Mouse (Mus musculus) lung, embryonic 14.5 days (tissue): ENCODE results near the gene Cyb561d1. TPM values are rescaled to one million over a fixed set of nuclear protein-coding genes. Genes with fewer than 3 reads are reported as not detected.

Experiments
- ATAC-seq: fragments of 200-750 bp; cut with Nextera tagmentation; 2 replicates; pipeline ENCODE4 v1.8.0; 2017; ENCODE audit warnings: mild to moderate bottlenecking, moderate TSS enrichment, moderate library complexity; ENCODE audit not compliant: insufficient read depth
- DNase-seq: peaks from one replicate; pipeline ENCODE4 v3.0.0-alpha.2; 2015
- H3K27ac ChIP-seq: fragments of 300-500 bp; sonication (generic); 2 replicates; pipeline ENCODE4 v1.5.1; 2014; ENCODE audit warnings: low read depth, mild to moderate bottlenecking, moderate library complexity
- H3K27me3 ChIP-seq: fragments of 300-500 bp; sonication (generic); 2 replicates; pipeline ENCODE4 v1.6.1; 2014; ENCODE audit warnings: low read length, control low read depth; ENCODE audit not compliant: insufficient read depth
- H3K36me3 ChIP-seq: fragments of 300-500 bp; sonication (generic); 2 replicates; pipeline ENCODE4 v1.6.1; 2014; ENCODE audit warnings: control low read depth; ENCODE audit not compliant: insufficient read depth
- H3K4me1 ChIP-seq: fragments of 300-500 bp; sonication (generic); 2 replicates; pipeline ENCODE4 v1.6.1; 2014; ENCODE audit warnings: antibody characterized with exemption, control low read depth; ENCODE audit not compliant: insufficient read depth
- H3K4me2 ChIP-seq: fragments of 300-500 bp; sonication (generic); 2 replicates; pipeline ENCODE4 v1.6.1; 2014; ENCODE audit warnings: mild to moderate bottlenecking
- H3K4me3 ChIP-seq: fragments of 300-500 bp; sonication (generic); 2 replicates; pipeline ENCODE4 v1.5.1; 2014; ENCODE audit warnings: low read depth, low read length
- H3K9ac ChIP-seq: fragments of 300-500 bp; sonication (generic); 2 replicates; pipeline ENCODE4 v1.6.1; 2014
- H3K9me3 ChIP-seq: fragments of 300-500 bp; sonication (generic); 2 replicates; pipeline ENCODE4 v1.6.1; 2016; ENCODE audit warnings: low read depth, low read length, control low read depth
- CTCF ChIP-seq: IDR thresholded peaks from 2 replicates; pipeline ENCODE4 v1.5.1; 2016; ENCODE audit warnings: antibody characterized with exemption, low read depth
- WGBS: fragments of 180-500 bp; shearing (Covaris S2); extraction: QIAGEN DNeasy Blood & Tissue Kit; methylation state at CpG from one replicate; pipeline ENCODE4 v1.1.7; 2014; 5-methylcytosine and 5-hydroxymethylcytosine counted together
- polyA plus RNA-seq: library from polyadenylated mRNA; unstranded; fragments of >200 nt; fragmentation: Nextera tagmentation; extraction: Ambion mirVana; gene quantifications from 2 replicates; pipeline ENCODE4 v1.2.1, GENCODE M21; 2014

Cyb561d1 gene
- polyA plus RNA-seq, 1 experiment from 2014 or later, result 2.0 TPM

DNA sequence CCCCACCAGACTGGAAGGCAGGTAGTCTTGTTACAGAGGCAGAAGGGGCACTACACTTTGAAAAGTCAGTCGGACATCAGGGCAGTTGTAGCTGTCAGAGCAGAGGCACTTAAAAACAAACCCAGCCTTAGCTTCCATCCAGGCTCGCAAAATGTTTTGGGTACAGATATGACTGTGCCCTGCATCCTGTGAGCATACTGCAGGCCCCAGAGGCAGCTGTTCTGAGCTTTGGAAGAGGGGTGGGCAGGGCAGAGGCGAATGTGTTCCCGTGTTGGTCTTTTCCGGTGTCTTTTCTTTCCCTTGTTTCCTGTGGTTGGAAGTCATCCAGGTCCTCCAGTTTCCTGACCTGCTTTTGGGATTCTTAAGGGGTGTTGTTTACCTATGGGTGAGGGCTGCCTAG, 11.1 kb downstream of the Cyb561d1 start:
- TF ChIP-seq CTCF, result no peak
- peak overlapping the region; percentile 33; the same call in 1 of the 2 replicates for H3K4me2 ChIP-seq

DNA sequence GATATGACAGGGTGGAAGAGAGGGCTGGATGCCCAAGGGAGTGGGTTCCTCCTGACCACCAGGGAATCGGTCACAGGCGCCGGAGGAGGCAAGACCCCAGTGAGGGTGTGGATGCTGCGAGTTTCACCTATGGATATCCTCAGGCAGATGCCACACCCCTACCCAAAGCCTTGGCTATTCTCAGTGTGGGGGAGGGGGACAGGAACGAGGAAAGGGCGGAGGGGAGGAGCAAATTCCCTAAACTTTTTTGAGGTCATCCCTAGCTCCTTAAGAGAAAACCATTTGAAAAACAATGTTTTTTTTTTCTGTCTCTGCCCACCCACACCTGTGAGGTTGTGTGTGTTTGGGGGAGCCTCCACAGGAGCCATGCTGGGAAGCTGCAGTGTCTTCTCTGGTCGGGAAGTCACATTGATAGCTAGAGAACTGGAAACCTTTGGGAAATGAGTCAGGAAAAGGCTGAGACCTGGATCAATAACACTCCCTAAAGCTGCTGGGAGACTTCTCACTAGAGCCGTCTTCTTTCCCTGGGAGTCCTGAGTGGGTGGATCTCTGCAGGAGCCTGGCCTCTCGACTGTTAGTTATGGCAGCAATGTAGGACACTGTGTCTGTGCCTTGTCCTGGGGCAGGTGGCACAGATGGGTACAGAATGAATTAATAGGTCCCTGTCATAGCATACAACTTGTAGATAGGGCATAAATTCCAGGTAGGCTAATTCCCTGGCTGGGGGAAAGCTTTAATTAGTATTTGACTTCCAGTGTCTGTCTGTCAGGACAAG, 12.1 kb downstream of the Cyb561d1 start:
- ATAC-seq, result no peak
- no peak overlapping the region for H3K9ac ChIP-seq
- no peak for DNase-seq
- H3K36me3 ChIP-seq, result no peaks in the 10 kb centered on the region
- TF ChIP-seq CTCF, result no peak
- H3K4me2 ChIP-seq, result no peak overlapping the region
- peaks cover 21% of the 10 kb centered on the region for H3K27me3 ChIP-seq
- H3K4me3 ChIP-seq, result no peak overlapping the region
- H3K27ac ChIP-seq, result no peak overlapping the region
- 66% methylated on average over 9 of the region's 9 CpGs for WGBS
- no peaks in the 10 kb centered on the region for H3K9me3 ChIP-seq
- peaks cover 2% of the 10 kb centered on the region; the same call in 1 of the 2 replicates for H3K4me1 ChIP-seq

More for the DNA sequence above, 11.1 kb downstream of the Cyb561d1 start:
- no peaks in the 10 kb centered on the region for H3K36me3 ChIP-seq
- H3K27ac ChIP-seq, result no peak overlapping the region
- peaks cover 18% of the 10 kb centered on the region for H3K27me3 ChIP-seq
- H3K9me3 ChIP-seq, result no peaks in the 10 kb centered on the region
- DNase-seq (no peak), ATAC-seq (no peak)
- H3K9ac ChIP-seq, result no peak overlapping the region
- no peak overlapping the region for H3K4me3 ChIP-seq
- WGBS, result 18% methylated on average over 5 of the region's 5 CpGs
- H3K4me1 ChIP-seq, result peaks cover 2% of the 10 kb centered on the region; the same call in 1 of the 2 replicates

DNA sequence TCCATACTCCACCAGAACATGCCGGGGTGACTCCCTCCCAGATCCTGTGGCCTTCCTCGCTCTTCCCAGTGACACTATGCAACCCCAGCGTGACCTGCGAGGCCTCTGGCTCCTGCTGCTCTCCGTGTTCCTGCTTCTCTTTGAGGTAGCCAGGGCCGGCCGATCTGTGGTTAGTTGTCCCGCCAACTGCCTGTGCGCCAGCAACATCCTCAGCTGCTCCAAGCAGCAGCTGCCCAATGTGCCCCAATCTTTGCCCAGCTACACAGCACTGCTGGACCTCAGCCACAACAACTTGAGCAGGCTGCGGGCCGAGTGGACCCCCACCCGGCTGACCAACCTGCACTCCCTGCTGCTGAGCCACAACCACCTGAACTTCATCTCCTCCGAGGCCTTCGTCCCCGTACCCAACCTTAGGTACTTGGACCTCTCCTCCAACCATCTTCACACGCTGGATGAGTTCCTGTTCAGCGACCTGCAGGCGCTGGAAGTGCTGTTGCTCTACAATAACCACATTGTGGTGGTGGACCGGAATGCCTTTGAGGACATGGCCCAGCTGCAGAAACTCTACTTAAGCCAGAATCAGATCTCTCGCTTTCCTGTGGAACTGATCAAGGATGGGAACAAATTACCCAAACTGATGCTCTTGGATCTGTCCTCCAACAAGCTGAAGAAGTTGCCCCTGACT, 13.8 kb downstream of the Cyb561d1 start:
- H3K9me3 ChIP-seq, result no peaks in the 10 kb centered on the region
- peak overlapping the region; percentile 59; the same call in 1 of the 2 replicates for H3K9ac ChIP-seq
- 59% methylated on average over 20 of the region's 20 CpGs for WGBS
- no peak overlapping the region for H3K27ac ChIP-seq
- H3K27me3 ChIP-seq, result peaks cover 21% of the 10 kb centered on the region
- no peak for DNase-seq
- no peak for TF ChIP-seq CTCF
- ATAC-seq, result 0 out of 2 replicates have a peak, but pooled peaks have one; percentile 3
- H3K36me3 ChIP-seq, result no peaks in the 10 kb centered on the region
- no peak overlapping the region; the same call in 1 of the 2 replicates for H3K4me3 ChIP-seq
- H3K4me2 ChIP-seq, result peak overlapping the region; percentile 95
- peaks cover 2% of the 10 kb centered on the region; the same call in 1 of the 2 replicates for H3K4me1 ChIP-seq

DNA sequence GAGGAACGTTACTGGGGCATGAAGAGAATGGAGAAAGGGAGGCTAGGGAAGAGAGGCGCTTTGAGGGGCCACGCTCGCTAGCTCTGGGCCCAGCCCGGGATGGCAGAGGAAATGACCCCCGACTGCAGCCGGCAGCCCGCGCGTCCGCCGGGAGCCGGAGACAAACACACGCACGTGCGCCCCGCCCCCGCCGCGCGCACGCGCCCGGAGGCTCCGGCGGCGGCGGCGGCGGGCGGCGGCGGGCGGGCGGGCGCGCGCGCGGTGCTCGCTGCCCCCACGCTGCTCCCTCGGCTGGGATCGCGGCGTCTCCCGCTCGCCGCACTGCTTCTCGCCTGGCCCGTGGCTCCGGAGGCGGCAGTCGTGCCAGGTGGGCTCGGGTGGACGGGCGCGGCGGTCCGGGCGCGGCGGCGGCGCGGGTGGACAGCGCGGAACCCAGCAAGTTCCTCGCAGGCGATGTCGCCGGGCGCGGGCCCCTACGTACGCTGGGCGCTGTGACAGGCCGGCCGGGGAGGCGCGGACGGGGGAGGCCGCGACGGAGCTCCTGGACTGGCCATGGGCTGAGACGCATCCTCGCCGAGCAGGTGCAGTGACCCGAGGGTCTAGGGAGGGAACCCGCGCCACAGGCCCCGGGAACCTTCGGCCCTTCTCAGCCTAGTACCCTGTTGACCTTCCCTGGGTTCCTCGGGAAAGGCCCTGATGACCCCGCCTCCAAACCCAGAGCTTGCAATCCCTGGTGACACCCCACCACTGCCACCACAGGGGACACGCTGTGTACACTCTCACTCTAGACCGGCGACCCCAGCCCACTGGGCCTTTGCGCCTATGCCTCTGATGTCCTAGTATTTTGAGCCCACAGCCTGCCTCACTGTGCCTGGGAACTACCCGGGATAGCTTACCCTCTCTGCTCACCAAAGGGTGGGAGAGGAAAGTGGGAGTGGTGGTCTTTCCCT, 14.6 kb downstream of the Cyb561d1 start, which contains the start of gene Amigo1:
Gene Amigo1 (plus strand): TSS at position 238 of the 950 bp plus-strand sequence.
- Histone ChIP-seq H3K9ac (peak within 1 kb of the TSS; percentile 59), H3K4me3 (peak within 1 kb of the TSS; percentile 61), H3K9me3 (no peaks in the 10 kb centered on the region), H3K36me3 (no peaks in the 10 kb centered on the region), H3K4me1 (peaks cover 2% of the 10 kb centered on the region; the same call in 1 of the 2 replicates), H3K27me3 (peaks cover 21% of the 10 kb centered on the region), H3K4me2 (peak within 1 kb of the TSS; percentile 95), H3K27ac (no peak within 1 kb of the TSS)
- WGBS, result 2% methylated on average over 68 of the region's 100 CpGs
- DNase-seq, result peak; percentile 72
- no peak for TF ChIP-seq CTCF
- peak; percentile 65 for ATAC-seq

DNA sequence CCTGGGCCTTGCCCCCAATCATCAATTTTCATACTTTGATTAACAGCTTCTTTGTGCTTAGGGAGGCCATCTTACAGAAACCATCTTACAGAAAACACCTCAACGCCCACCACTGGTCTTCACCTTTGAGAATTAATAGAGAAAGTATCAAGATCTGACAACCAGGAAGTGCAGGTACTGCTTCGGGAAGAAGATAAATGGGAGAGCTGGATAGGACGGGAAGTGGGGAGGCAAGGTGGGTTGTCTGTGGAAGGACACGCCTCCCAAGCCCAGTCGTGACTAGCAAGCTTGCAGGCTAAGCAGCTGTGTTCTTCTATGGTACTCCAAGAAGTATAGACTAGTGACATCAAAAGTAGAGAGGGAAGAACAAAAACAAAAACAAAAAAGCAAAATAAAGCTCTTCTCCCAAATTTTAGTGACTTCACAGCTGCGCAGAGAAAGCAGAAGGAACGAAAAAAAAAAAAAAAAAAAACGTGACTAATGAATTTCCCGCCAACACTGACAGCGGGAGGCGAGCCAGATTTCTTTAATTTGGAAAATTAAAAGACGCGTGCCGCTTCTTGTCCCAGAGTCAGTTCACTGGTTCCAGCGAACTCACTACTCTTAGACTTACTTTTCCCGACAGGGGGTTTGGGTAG, 15.4 kb downstream of the Cyb561d1 start:
- no peak overlapping the region for H3K27ac ChIP-seq
- DNase-seq (peak; percentile 50), ATAC-seq (no peak)
- H3K36me3 ChIP-seq, result no peaks in the 10 kb centered on the region
- WGBS, result 2% methylated on average over 16 of the region's 16 CpGs
- H3K4me3 ChIP-seq, result peak overlapping the region; percentile 61
- peak overlapping the region; percentile 59 for H3K9ac ChIP-seq
- no peaks in the 10 kb centered on the region for H3K9me3 ChIP-seq
- H3K4me2 ChIP-seq, result peak overlapping the region; percentile 95
- TF ChIP-seq CTCF, result no peak
- peaks cover 21% of the 10 kb centered on the region for H3K27me3 ChIP-seq
- peaks cover 2% of the 10 kb centered on the region; the same call in 1 of the 2 replicates for H3K4me1 ChIP-seq

DNA sequence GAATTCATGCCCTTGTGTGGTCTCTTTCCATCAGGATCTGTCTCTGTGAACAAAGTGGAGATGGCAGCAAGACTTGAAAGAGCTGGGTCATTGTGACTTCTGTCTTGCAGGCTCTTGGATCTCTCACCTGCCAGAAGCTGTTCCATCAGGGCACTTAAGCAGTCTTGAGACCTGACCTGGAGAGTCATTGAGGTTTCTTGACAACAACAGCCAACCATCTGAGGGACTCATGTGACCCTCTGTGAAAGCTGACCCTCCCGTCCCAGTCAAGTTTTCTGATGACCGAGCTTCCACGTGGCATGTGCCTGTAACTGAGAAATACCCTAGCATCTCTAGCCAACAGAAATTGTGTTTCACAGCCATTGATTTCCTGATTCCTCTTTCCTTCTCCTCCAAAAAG, 16.3 kb downstream of the Cyb561d1 start:
- Histone ChIP-seq H3K4me3 (no peak overlapping the region), H3K9ac (no peak overlapping the region), H3K27ac (no peak overlapping the region), H3K4me1 (peaks cover 2% of the 10 kb centered on the region), H3K4me2 (no peak overlapping the region), H3K36me3 (no peaks in the 10 kb centered on the region), H3K9me3 (no peaks in the 10 kb centered on the region), H3K27me3 (peaks cover 21% of the 10 kb centered on the region)
- WGBS, result 52% methylated on average over 3 of the region's 3 CpGs
- DNase-seq, result no peak
- TF ChIP-seq CTCF, result no peak
- no peak for ATAC-seq
